Mouse (Mus musculus) kidney, adult 9 months (tissue): ENCODE measurements at regions not wholly inside any gene's neighbourhood (a gene's known extent, or its start where the extent isn't known, plus 50 kb on each side); places are given as distances from the start of the nearest gene placed in this dataset.

Experiments
- DNase-seq: peaks from one replicate; pipeline ENCODE4 v3.0.0; 2022

DNA sequence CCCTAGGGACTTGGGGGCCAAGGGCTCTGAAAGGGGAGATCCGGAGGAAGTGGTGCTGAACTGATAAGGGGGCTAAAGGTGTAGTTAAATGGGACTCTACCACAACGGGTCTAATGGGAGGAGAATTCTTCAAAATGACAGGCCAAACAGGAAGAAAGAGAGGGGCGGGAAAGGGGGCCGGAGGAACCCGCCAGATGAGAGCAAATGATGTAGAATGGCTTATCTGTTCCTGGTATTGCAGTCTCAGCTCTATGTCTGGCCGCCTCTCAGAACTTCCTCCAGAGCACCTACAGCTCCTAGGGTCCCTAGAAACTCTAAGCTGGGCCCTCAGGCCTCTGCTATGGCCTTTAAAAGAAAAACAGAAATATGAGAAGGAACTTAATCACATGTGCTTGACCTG lies 306.8 kb downstream of the Phkb start:
- DNase-seq = no peak

DNA sequence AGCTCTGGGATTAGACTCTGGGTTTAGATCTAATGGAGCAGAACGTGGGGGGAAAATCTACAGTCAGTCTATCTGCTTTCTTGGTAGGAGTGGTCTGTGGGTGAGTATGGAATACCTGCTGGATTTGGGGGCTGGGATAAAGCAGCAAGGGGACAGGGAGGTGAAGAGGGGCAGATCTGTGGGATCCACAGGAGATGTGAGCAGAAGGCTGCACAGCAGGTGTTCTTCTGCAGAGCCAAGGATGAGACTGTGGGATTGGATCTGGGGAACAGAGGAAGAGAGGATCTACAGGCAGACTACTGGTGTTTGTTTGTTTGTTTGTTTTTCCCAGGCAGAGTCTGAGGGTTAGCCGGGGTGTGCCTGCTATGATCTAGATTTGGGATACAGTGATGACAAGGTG lies 284.5 kb downstream of the Phkb start:
- DNase-seq = no peak

DNA sequence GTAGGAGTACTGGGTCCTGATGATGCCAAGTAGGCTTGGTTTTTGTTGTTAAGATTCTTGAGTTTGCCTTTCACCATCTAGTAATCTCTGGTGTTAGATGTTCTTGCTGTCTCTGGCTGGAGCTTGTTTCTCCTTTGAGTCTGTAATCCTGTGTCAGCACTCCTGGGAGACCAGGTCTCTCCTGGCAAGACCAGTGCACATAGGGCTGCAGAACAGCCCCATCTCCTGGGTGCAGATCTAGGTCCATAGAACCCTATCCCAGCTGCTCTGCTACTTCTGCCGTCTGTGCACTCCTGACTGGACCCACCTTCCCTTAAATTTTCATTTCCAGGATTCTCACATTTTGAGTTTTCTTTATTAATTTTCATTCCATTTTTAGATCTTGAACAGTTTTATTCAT lies 283.9 kb downstream of the Phkb start:
- DNase-seq = no peak
